ENCODE assay signal across 19 mouse cellular contexts in the genomic region with DNA sequence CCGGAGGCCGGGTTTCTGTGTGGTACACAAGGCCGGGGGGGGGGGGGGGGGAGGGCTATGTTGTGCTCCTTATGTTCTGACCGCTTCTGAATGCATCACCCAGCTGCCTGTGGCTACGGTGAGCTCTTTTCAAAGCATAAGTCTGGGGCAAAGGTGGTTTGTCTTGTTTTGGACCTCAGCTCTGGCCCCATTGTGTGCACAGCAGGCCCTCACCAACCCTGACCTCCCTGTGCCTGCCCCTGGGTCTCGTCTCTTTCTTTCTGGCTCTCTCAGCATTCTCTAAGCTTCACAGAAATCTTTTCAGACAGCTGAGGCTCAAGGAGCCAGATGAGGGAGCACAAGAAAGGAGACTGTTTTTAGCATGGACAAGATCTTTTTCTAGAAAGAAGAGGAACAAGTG. TPM values are rescaled to one million over a fixed set of nuclear protein-coding genes. Genes with fewer than 3 reads are reported as not detected.
A peak's percentile ranks its signal among the peaks of the same experiment; 100 is the strongest.
DNase-seq lines count a peak whose midpoint lies in the region; ATAC-seq and TF ChIP-seq lines count a peak whose summit lies in the region.
"Had no signal": no experiment of that assay in that cellular context is flagged by ENCODE, and none has a peak within 500 bp of the region (broad histone marks: within the 10 kb centered on the region; RNA-seq: fewer than 3 reads in every experiment).

No protein-coding gene starts in this region.

- H3K4me3 ChIP-seq in embryonic facial prominence, embryonic 11.5 days (ENCODE audit: low read depth, low read length): no peak overlapping the region
- H3K4me3 ChIP-seq in embryonic facial prominence, embryonic 10.5 days: no peak overlapping the region
- H3K4me3 ChIP-seq in liver, adult 2 months (ENCODE audit: insufficient read depth, low read depth, low read length): no peak overlapping the region
- H3K4me3 ChIP-seq in liver, embryonic 13.5 days (replicated peaks): no peak overlapping the region
- H3K4me3 ChIP-seq: embryonic facial prominence, embryonic 12.5 days; gastrocnemius, adult 2 months; heart, adult 2 months; heart, embryonic 15.5 days; limb, embryonic 10.5 days; lung, embryonic 15.5 days had no signal

- TF ChIP-seq CTCF in liver, adult 2 months (IDR thresholded peaks at IDR 0.05; ENCODE audit: low read depth, low read length): no peak

- H3K27me3 ChIP-seq in embryonic facial prominence, embryonic 11.5 days (ENCODE audit: control insufficient read depth, insufficient read depth, low read length): no peaks in the 10 kb centered on the region
- H3K27me3 ChIP-seq in embryonic facial prominence, embryonic 10.5 days (replicated peaks; ENCODE audit: low read depth, poor library complexity, severe bottlenecking): no peaks in the 10 kb centered on the region
- H3K27me3 ChIP-seq in liver, adult 2 months (ENCODE audit: control insufficient read depth, insufficient read depth, low read length): no peaks in the 10 kb centered on the region
- H3K27me3 ChIP-seq in liver, embryonic 13.5 days: no peaks in the 10 kb centered on the region
- H3K27me3 ChIP-seq: CH12.LX; embryonic facial prominence, embryonic 12.5 days; heart, embryonic 15.5 days; lung, embryonic 15.5 days had no signal

- no peak for DNase-seq in embryonic facial prominence, embryonic 11.5 days (ENCODE audit: low spot score)
- no peak for DNase-seq in embryonic facial prominence, embryonic 10.5 days (ENCODE audit: low spot score)
- DNase-seq in liver, adult 2 months (ENCODE audit: extremely low read depth, low read depth, low spot score): peak; percentile 60
- no peak for DNase-seq in liver
- DNase-seq in liver, embryonic 13.5 days: no peak
- DNase-seq in retina, embryonic 14.5 days (ENCODE audit: low spot score): peak; percentile 13
- DNase-seq in thymus, postnatal 14 days: no peak
- DNase-seq in lung, adult 18-20 months: no peak
- DNase-seq: adrenal gland, adult 2 months; heart, adult 2 months; kidney, postnatal 4 days; thymus, postnatal 4 days had no signal

- H3K9ac ChIP-seq in embryonic facial prominence, embryonic 11.5 days (replicated peaks; ENCODE audit: low read length): no peak overlapping the region
- H3K9ac ChIP-seq in liver, adult 2 months (ENCODE audit: low read depth, low read length): no peak overlapping the region
- H3K9ac ChIP-seq in liver, embryonic 13.5 days: no peak overlapping the region
- H3K9ac ChIP-seq: embryonic facial prominence, embryonic 12.5 days; heart, embryonic 15.5 days; lung, embryonic 15.5 days had no signal

- H3K4me2 ChIP-seq in embryonic facial prominence, embryonic 11.5 days (ENCODE audit: low read depth, low read length): no peak overlapping the region
- H3K4me2 ChIP-seq in liver, embryonic 13.5 days: no peak overlapping the region
- H3K4me2 ChIP-seq: embryonic facial prominence, embryonic 12.5 days; heart, embryonic 15.5 days; lung, embryonic 15.5 days had no signal

- no peak for TF ChIP-seq POLR2A in liver, adult 2 months (IDR thresholded peaks at IDR 0.05; ENCODE audit: extremely low read depth, insufficient read depth, low read length)

- H3K79me2 ChIP-seq in liver, adult 2 months (ENCODE audit: control insufficient read depth, insufficient read depth, low read length): no peaks in the 10 kb centered on the region

- H3K4me1 ChIP-seq in embryonic facial prominence, embryonic 11.5 days (ENCODE audit: control insufficient read depth, insufficient read depth, low read length): no peaks in the 10 kb centered on the region
- H3K4me1 ChIP-seq in embryonic facial prominence, embryonic 10.5 days: no peaks in the 10 kb centered on the region
- H3K4me1 ChIP-seq in liver, adult 2 months (ENCODE audit: control insufficient read depth, insufficient read depth, low read length): peaks cover 10% of the 10 kb centered on the region
- H3K4me1 ChIP-seq in liver, embryonic 13.5 days (replicated peaks): peaks cover 44% of the 10 kb centered on the region
- H3K4me1 ChIP-seq: embryonic facial prominence, embryonic 12.5 days; heart, embryonic 15.5 days; lung, embryonic 15.5 days had no signal

- 0 out of 2 replicates have a peak, but pooled peaks have one; percentile 21 for ATAC-seq in embryonic facial prominence, embryonic 11.5 days (replicated peaks; ENCODE audit: insufficient number of reproducible peaks, low FRiP score, low TSS enrichment, low read depth)
- peak; percentile 18; the same call in 1 of the 2 replicates for ATAC-seq in liver, embryonic 13.5 days (ENCODE audit: low read depth)
- ATAC-seq: inflammation-experienced regulatory T-cells, adult 6 months had no signal

- H3K27ac ChIP-seq in embryonic facial prominence, embryonic 11.5 days (replicated peaks; ENCODE audit: low read depth, low read length): no peak overlapping the region
- no peak overlapping the region for H3K27ac ChIP-seq in embryonic facial prominence, embryonic 10.5 days (replicated peaks)
- peak overlapping the region; percentile 5; the same call in 1 of the 2 replicates for H3K27ac ChIP-seq in liver, adult 2 months (replicated peaks; ENCODE audit: insufficient read depth, low read depth, low read length)
- H3K27ac ChIP-seq in liver, embryonic 13.5 days: peak overlapping the region; percentile 60
- H3K27ac ChIP-seq: embryonic facial prominence, embryonic 12.5 days; gastrocnemius, adult 2 months; heart, adult 2 months; heart, embryonic 15.5 days; limb, embryonic 10.5 days; lung, embryonic 15.5 days had no signal

- peaks cover 3% of the 10 kb centered on the region for H3K36me3 ChIP-seq in embryonic facial prominence, embryonic 11.5 days (replicated peaks; ENCODE audit: control insufficient read depth, insufficient read depth, low read depth, low read length)
- H3K36me3 ChIP-seq in embryonic facial prominence, embryonic 10.5 days (replicated peaks): peaks cover 88% of the 10 kb centered on the region
- peaks cover 15% of the 10 kb centered on the region for H3K36me3 ChIP-seq in liver, adult 2 months (ENCODE audit: control insufficient read depth, insufficient read depth, low read length)
- H3K36me3 ChIP-seq in liver, embryonic 13.5 days: peaks cover 19% of the 10 kb centered on the region

- H3K9me3 ChIP-seq in embryonic facial prominence, embryonic 11.5 days (replicated peaks; ENCODE audit: control insufficient read depth, low read length): no peaks in the 10 kb centered on the region
- H3K9me3 ChIP-seq in embryonic facial prominence, embryonic 10.5 days: no peaks in the 10 kb centered on the region
- no peaks in the 10 kb centered on the region for H3K9me3 ChIP-seq in liver, embryonic 13.5 days (replicated peaks)
- H3K9me3 ChIP-seq: embryonic facial prominence, embryonic 12.5 days; heart, embryonic 15.5 days; limb, embryonic 10.5 days; lung, embryonic 15.5 days had no signal

- WGBS in embryonic facial prominence, embryonic 11.5 days: 63% methylated on average over 5 of the region's 6 CpGs
- 45% methylated on average over 6 of the region's 6 CpGs for WGBS in embryonic facial prominence, embryonic 10.5 days
- WGBS in liver, adult 2 months: 31% methylated on average over 6 of the region's 6 CpGs
- 73% methylated on average over 5 of the region's 6 CpGs for WGBS in liver, embryonic 13.5 days (ENCODE audit: insufficient replicate concordance)

RNA-seq across cellular contexts. Expression of gene Zfp839, which starts 15.5 kb away (rescaled TPM):
- polyA plus RNA-seq in embryonic facial prominence, embryonic 11.5 days (2014; fragmentation: Nextera tagmentation; extraction: Ambion mirVana): 2.2 and 3.3 TPM in 2 replicates
- 5.6 and 6.1 TPM in 2 replicates for polyA plus RNA-seq in embryonic facial prominence, embryonic 10.5 days (2016; fragmentation: Nextera tagmentation; extraction: Ambion mirVana)
- total RNA-seq in liver, adult 2 months (2014; rRNA removed): 4.0 TPM in 2 replicates
- polyA plus RNA-seq in liver, adult 2 months (2012; rRNA removed): 3.1 and 4.8 TPM in 2 replicates
- polyA plus RNA-seq in liver, embryonic 13.5 days (2015; fragmentation: Nextera tagmentation; extraction: Ambion mirVana): 1.6 TPM in 2 replicates

RNA-seq across cellular contexts. Expression of gene Cinp, which starts 23.4 kb away (rescaled TPM):
- 82.3 and 92.2 TPM in 2 replicates for polyA plus RNA-seq in embryonic facial prominence, embryonic 11.5 days (2014; fragmentation: Nextera tagmentation; extraction: Ambion mirVana)
- polyA plus RNA-seq in embryonic facial prominence, embryonic 10.5 days (2016; fragmentation: Nextera tagmentation; extraction: Ambion mirVana): 86.9 and 91.3 TPM in 2 replicates
- total RNA-seq in liver, adult 2 months (2014; rRNA removed): 20.4 and 20.8 TPM in 2 replicates
- polyA plus RNA-seq in liver, adult 2 months (2012; rRNA removed): 22.5 and 23.1 TPM in 2 replicates
- polyA plus RNA-seq in liver, embryonic 13.5 days (2015; fragmentation: Nextera tagmentation; extraction: Ambion mirVana): 91.0 and 100 TPM in 2 replicates

RNA-seq across cellular contexts. Expression of gene Tecpr2, which starts 23.5 kb away (rescaled TPM):
- 2.5 and 3.9 TPM in 2 replicates for polyA plus RNA-seq in embryonic facial prominence, embryonic 11.5 days (2014; fragmentation: Nextera tagmentation; extraction: Ambion mirVana)
- 6.2 and 6.5 TPM in 2 replicates for polyA plus RNA-seq in embryonic facial prominence, embryonic 10.5 days (2016; fragmentation: Nextera tagmentation; extraction: Ambion mirVana)
- total RNA-seq in liver, adult 2 months (2014; rRNA removed): 2.5 and 3.0 TPM in 2 replicates
- polyA plus RNA-seq in liver, adult 2 months (2012; rRNA removed): 3.2 and 3.8 TPM in 2 replicates
- polyA plus RNA-seq in liver, embryonic 13.5 days (2015; fragmentation: Nextera tagmentation; extraction: Ambion mirVana): 1.7 and 1.9 TPM in 2 replicates

RNA-seq across cellular contexts. Expression of gene Mok, which starts 24.8 kb away (rescaled TPM):
- 7.1 and 7.8 TPM in 2 replicates for polyA plus RNA-seq in embryonic facial prominence, embryonic 11.5 days (2014; fragmentation: Nextera tagmentation; extraction: Ambion mirVana)
- polyA plus RNA-seq in embryonic facial prominence, embryonic 10.5 days (2016; fragmentation: Nextera tagmentation; extraction: Ambion mirVana): 7.2 and 10.1 TPM in 2 replicates
- 0.07 and 0.18 TPM in 2 replicates for total RNA-seq in liver, adult 2 months (2014; rRNA removed)
- 0.20 TPM in 1 of 2 replicates, not detected in the other for polyA plus RNA-seq in liver, adult 2 months (2012; rRNA removed)
- 0.33 and 0.46 TPM in 2 replicates for polyA plus RNA-seq in liver, embryonic 13.5 days (2015; fragmentation: Nextera tagmentation; extraction: Ambion mirVana)

Comparison
In these comparisons a context has a peak if more than half of its experiments do, and no peak if none do; other contexts are left out.
1. DNase-seq: peak in liver, adult 2 months (single experiment) and retina, embryonic 14.5 days (single experiment); none in embryonic facial prominence, embryonic 11.5 days (single experiment), embryonic facial prominence, embryonic 10.5 days (single experiment), liver (single experiment), liver, embryonic 13.5 days (single experiment), thymus, postnatal 14 days (single experiment) and lung, adult 18-20 months (0 of 2).
2. H3K27ac ChIP-seq: peak in liver, adult 2 months (single experiment) and liver, embryonic 13.5 days (single experiment); none in embryonic facial prominence, embryonic 11.5 days (single experiment) and embryonic facial prominence, embryonic 10.5 days (single experiment).